Mouse (Mus musculus) liver, embryonic 13.5 days (tissue): ENCODE measurements around the gene Pdcd4. TPM values are rescaled to one million over a fixed set of nuclear protein-coding genes. Genes with fewer than 3 reads are reported as not detected.
"Not testable (repeated sequence)": the region's sequence is repeated elsewhere in the genome, so short reads cannot be mapped to it uniquely, and the experiment has no call there.

Experiments used
- ATAC-seq: fragments of 200-750 bp; cut with Nextera tagmentation; 2 replicates; pipeline ENCODE4 v1.8.0; 2017; ENCODE audit warnings: low read depth, mild to moderate bottlenecking, moderate number of reproducible peaks, moderate library complexity
- DNase-seq: peaks from one replicate; pipeline ENCODE4 v3.0.0; 2022
- H3K27ac ChIP-seq: fragments of 300-500 bp; sonication (generic); 2 replicates; pipeline ENCODE4 v1.5.1; 2015; ENCODE audit warnings: moderate library complexity, mild to moderate bottlenecking, inconsistent platforms
- H3K27me3 ChIP-seq: fragments of 300-500 bp; sonication (generic); 2 replicates; pipeline ENCODE4 v1.6.1; 2015; ENCODE audit warnings: mild to moderate bottlenecking, inconsistent platforms
- H3K36me3 ChIP-seq: fragments of 300-500 bp; sonication (generic); 2 replicates; pipeline ENCODE4 v1.6.1; 2015; ENCODE audit warnings: mild to moderate bottlenecking, inconsistent platforms
- H3K4me1 ChIP-seq: fragments of 300-500 bp; sonication (generic); replicated peaks from 2 replicates; pipeline ENCODE4 v1.6.1; 2015; ENCODE audit warnings: inconsistent platforms
- H3K4me2 ChIP-seq: fragments of 300-500 bp; sonication (generic); 2 replicates; pipeline ENCODE4 v1.6.1; 2015; ENCODE audit warnings: inconsistent platforms, mild to moderate bottlenecking, moderate library complexity
- H3K4me3 ChIP-seq: fragments of 300-500 bp; sonication (generic); replicated peaks from 2 replicates; pipeline ENCODE4 v1.5.1; 2015; ENCODE audit warnings: mild to moderate bottlenecking, inconsistent platforms
- H3K9ac ChIP-seq: fragments of 300-500 bp; sonication (generic); 2 replicates; pipeline ENCODE4 v1.6.1; 2015; ENCODE audit warnings: mild to moderate bottlenecking, inconsistent platforms
- H3K9me3 ChIP-seq: fragments of 300-500 bp; sonication (generic); replicated peaks from 2 replicates; pipeline ENCODE4 v1.6.1; 2016; ENCODE audit warnings: inconsistent platforms
- WGBS: fragments of 180-500 bp; shearing (Covaris S2); methylation state at CpG from one replicate; pipeline ENCODE4 v1.1.7; 2015; ENCODE audit not compliant: insufficient replicate concordance; 5-methylcytosine and 5-hydroxymethylcytosine counted together
- polyA plus RNA-seq: library from polyadenylated mRNA; unstranded; fragments of >200 nt; fragmentation: Nextera tagmentation; extraction: Ambion mirVana; gene quantifications from 2 replicates; pipeline ENCODE4 v1.2.1, GENCODE M21; 2015

Pdcd4 gene
- polyA plus RNA-seq, 1 experiment from 2014 or later = 19.3 TPM

DNA sequence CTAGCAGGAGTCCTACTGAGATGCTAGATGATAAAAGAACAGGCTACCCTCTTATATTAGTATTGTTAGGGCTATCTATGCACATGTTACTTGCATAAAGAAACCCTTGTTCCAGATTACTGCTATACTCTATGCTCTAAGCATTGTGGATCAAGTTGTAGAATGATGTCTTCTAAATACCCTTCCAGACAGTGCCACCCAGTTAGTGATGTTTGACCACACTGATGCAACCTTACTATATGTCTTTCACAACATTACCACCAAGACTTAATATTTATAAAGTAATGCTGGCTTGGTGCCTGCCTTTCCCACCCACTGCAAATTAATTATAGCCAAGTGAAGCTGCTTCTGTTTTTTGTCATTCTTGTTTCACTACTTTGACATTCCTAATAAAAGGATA lies 41.0 kb downstream of the Pdcd4 start:
- Histone ChIP-seq H3K27ac (no peak overlapping the region), H3K4me1 (no peaks in the 10 kb centered on the region), H3K9me3 (no peaks in the 10 kb centered on the region), H3K36me3 (peaks cover 49% of the 10 kb centered on the region), H3K4me2 (no peak overlapping the region), H3K4me3 (no peak overlapping the region), H3K27me3 (no peaks in the 10 kb centered on the region), H3K9ac (no peak overlapping the region)
- ATAC-seq (no peak), DNase-seq (no peak)

DNA sequence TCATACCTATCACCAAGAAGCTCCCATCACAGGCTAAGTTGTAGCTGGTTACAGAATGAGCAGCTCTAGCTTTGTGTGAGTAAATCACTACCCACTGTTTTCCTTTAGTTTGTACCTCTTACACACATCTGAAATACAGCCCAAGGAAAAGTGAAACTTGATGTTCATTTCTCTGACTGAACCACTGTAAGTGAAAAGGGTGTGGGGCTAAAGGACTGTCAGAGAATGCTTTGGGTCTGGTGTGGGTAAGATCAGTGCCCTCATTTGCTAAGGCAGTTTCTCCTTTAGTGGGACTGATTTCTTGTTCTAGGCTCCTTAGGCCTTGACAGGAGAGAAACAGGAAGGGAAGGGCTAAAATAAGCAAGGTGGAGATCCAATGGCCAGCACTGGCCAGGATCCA lies 42.0 kb downstream of the Pdcd4 start:
- Histone ChIP-seq H3K4me2 (no peak overlapping the region), H3K27me3 (no peaks in the 10 kb centered on the region), H3K9ac (no peak overlapping the region), H3K36me3 (peaks cover 52% of the 10 kb centered on the region), H3K4me1 (no peaks in the 10 kb centered on the region), H3K4me3 (no peak overlapping the region), H3K27ac (no peak overlapping the region), H3K9me3 (no peaks in the 10 kb centered on the region)
- ATAC-seq (no peak), DNase-seq (no peak)

DNA sequence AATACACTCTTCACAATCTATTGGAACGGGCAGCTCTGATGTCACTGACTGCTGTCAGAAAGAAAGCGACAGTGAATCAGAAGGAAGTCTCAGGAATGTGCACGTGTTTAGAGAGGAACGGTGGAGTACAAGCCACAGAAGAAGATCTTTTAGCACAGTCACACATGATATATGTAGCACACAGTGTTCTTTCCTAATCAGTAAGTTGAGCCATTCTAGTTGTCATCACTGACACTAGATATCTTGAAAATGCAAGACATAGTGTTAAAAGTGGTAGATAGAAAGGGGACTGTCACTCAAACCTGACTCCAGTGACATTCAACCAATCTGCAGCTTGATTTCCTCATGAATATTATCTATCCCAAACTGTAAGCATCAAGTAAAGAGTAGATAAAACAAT lies 47.4 kb downstream of the Pdcd4 start:
- Histone ChIP-seq H3K4me1 (peaks cover 38% of the 10 kb centered on the region), H3K9ac (no peak overlapping the region), H3K27me3 (no peaks in the 10 kb centered on the region), H3K36me3 (peaks cover 14% of the 10 kb centered on the region), H3K9me3 (no peaks in the 10 kb centered on the region), H3K27ac (peak overlapping the region; percentile 63), H3K4me3 (no peak overlapping the region), H3K4me2 (no peak overlapping the region)
- DNase-seq (no peak), ATAC-seq (no peak)
- WGBS = 40% methylated on average over 4 of the region's 4 CpGs

DNA sequence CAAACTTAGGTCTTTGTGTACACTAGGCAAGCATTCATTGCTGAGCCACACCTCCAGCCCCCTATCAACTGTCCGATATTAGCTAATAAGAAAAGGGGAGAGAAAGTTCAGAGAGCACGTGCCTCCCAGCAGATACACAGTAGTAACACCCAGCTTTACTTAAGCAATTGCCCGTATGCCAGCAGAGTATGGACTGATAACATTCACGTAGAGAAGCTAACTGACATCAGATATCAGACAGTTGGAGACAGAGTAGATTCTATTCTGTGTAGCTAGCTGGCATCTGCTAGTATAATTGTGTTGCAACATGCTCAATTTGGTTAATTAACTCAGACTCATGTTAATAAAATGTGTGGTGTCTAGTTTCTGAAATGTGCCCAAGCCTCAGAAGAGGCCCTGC lies 49.1 kb downstream of the Pdcd4 start:
- Histone ChIP-seq H3K36me3 (peaks cover 14% of the 10 kb centered on the region), H3K27ac (peak overlapping the region; percentile 68), H3K9me3 (no peaks in the 10 kb centered on the region), H3K4me3 (no peak overlapping the region), H3K9ac (peak overlapping the region; percentile 20; the same call in 1 of the 2 replicates), H3K27me3 (no peaks in the 10 kb centered on the region), H3K4me1 (peaks cover 44% of the 10 kb centered on the region), H3K4me2 (no peak overlapping the region)
- ATAC-seq = no peak
- 18% methylated on average over 4 of the region's 4 CpGs for WGBS
- DNase-seq = peak; percentile 34

DNA sequence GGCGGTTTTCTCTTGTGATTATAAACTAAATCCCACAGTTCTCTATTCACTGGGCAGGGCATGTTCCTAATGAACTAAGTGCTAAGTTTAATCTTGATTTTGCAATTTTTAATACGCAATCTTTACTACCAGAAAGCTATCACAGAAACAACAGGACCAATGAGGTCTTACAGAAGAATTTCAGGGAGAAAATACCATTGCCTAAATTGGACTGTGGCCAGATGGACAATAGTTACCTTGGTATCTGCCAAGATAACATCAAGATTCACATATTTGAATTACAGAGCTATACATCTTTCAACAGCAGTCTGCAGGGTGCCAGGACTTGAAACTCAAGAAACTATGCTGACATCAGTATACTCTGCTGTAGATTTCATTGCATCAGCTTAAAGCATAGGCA lies 50.3 kb downstream of the Pdcd4 start:
- Histone ChIP-seq H3K36me3 (peaks cover 11% of the 10 kb centered on the region), H3K9ac (peak overlapping the region; percentile 49), H3K4me3 (peak overlapping the region; percentile 99), H3K4me2 (peak overlapping the region; percentile 83), H3K27ac (peak overlapping the region; percentile 43; the same call in 1 of the 2 replicates), H3K4me1 (peaks cover 52% of the 10 kb centered on the region), H3K9me3 (no peaks in the 10 kb centered on the region), H3K27me3 (no peaks in the 10 kb centered on the region)
- ATAC-seq = no peak
- 87% methylated on average over 2 of the region's 2 CpGs for WGBS
- DNase-seq = no peak

DNA sequence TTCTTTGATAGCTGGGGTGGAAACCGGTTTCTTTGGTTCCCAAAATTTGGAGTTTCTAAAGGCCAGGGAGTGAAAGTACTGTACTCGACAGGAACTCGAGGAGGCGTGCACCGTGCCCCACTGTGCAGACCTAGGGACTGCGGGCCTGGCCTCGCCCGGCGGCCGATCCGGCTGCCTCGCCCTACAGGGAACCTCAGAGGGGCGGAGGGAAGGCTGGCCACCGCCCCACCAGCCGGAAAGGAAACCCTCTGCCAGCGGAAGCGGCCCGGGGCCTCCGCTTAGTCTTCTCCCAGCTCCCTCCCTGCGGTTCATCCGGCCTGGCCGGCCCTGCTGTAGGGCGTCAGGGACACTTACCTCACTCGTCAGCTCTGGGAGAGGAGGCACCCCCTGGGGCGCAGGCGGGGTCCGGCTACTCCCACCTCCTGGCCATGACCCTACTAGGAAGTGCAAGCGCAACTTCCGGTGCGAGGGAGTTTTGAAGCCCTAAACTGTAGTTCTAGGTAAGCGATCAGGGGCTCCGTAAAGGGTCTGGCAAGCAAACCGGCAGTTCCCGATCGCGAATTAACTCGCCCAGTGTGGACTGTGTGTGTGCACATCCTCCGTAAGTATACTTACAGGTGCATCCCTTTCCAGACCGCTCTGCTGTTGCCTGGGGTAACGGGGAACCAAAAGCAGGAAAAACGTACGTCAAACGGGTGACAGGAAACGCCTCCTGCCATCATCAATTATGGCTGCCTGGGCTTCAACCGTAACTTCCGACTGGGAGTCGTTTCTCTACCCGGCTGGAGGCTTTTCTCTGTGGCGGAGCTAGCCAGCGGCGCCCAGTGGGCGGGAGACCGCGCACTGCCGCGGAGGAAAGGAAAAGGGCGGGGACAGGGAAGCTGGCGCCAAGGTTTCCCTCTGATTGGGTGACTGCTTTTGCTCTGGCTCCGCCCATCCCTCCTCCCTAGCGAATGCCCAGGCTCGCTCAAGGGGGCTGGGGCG lies 52.1 kb downstream of the Pdcd4 start, which contains the start of the genes Shoc2 and Bbip1:
Shoc2 (plus strand) TSS at position 505 of the 984 bp plus-strand sequence.
Bbip1 (minus strand) TSS at position 826 of the 984 bp plus-strand sequence.
- WGBS = under 1% methylated on average over 59 of the region's 62 CpGs
- ATAC-seq = peak; percentile 85
- peak within 1 kb of the TSS; percentile 98 for H3K9ac ChIP-seq
- H3K4me3 ChIP-seq = peak within 1 kb of the TSS; percentile 99
- H3K4me2 ChIP-seq = peak within 1 kb of the TSS; percentile 83
- peak within 1 kb of the TSS; percentile 99 for H3K27ac ChIP-seq
- H3K9me3 ChIP-seq = no peaks in the 10 kb centered on the region
- H3K4me1 ChIP-seq = peaks cover 60% of the 10 kb centered on the region
- DNase-seq = peak; percentile 99
- no peaks in the 10 kb centered on the region; the same call in 1 of the 2 replicates for H3K36me3 ChIP-seq
- no peaks in the 10 kb centered on the region for H3K27me3 ChIP-seq

DNA sequence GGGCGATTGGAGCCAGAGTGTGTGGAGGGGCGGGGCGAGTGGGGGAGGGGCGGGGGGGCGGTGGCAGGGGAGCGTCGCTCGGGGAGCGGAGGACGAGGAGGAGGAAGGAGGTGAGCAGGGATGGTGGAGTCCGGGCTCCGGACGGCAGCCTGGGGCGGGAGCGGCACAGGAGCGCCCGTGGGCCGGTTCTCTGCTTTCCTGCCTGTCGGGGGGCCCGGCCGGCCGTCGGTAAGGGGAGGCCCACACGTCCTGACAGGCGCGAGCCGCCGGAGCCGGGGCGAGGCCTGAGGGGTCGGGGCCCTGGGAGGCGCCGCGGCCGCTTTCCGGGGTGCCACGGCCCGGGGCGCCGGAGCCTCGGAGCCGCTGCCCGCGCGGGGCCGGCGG lies 52.7 kb downstream of the Pdcd4 start:
- no peaks in the 10 kb centered on the region for H3K27me3 ChIP-seq
- WGBS = 0% methylated on average over 14 of the region's 47 CpGs
- ATAC-seq (peak; percentile 21), DNase-seq (no peak)
- H3K27ac ChIP-seq = peak overlapping the region; percentile 94
- peak overlapping the region; percentile 99 for H3K4me3 ChIP-seq
- H3K4me2 ChIP-seq = peak overlapping the region; percentile 83
- H3K4me1 ChIP-seq = peaks cover 53% of the 10 kb centered on the region
- peak overlapping the region; percentile 98 for H3K9ac ChIP-seq
- no peaks in the 10 kb centered on the region; the same call in 1 of the 2 replicates for H3K36me3 ChIP-seq
- no peaks in the 10 kb centered on the region for H3K9me3 ChIP-seq

DNA sequence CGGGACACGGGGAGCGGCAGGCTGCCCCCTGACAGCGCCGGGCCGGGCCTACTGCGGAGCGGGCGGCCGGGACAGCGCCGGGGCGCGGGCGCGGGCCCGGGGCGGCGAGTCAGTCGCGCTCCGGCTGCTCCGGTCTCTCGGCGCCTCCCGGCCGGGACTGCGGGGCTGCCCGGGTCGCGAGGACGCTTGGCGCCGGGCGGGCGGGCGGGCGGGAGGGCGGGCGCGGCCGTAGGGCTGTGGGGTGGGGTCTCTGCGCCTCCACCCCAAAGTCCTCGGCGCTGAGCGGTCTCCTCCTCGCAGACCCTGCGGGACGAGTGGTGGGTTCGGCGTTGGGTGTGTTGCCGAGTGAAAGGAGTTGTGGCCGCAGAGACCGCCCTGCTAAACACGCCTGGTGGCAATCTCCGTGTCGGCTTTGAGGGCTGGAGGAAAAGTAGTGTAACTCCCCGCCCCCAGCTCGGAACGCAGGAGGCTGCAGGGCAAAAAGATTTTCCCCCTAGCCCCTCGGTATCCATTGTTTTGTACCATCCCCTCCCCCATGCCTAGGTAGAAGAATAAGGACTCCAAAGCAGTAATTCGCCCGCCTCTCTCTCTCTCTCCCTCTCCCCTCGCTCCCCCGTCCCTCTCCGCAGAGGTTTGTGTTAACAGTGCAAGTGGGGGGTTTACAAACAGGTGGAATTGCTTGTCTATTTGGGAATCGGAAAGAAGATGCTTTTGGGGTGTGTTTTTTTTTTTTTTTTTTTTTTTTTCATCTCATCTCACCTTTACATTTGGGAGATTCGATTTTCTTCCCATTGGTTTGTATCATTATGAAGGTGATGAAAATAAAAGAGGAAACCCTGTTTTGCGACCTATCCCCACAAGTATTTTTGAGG lies 53.4 kb downstream of the Pdcd4 start:
- H3K4me3 ChIP-seq = peak overlapping the region; percentile 99
- H3K4me2 ChIP-seq = peak overlapping the region; percentile 83
- H3K9ac ChIP-seq = peak overlapping the region; percentile 98
- peak overlapping the region; percentile 94 for H3K27ac ChIP-seq
- peaks cover 49% of the 10 kb centered on the region for H3K4me1 ChIP-seq
- H3K9me3 ChIP-seq = no peaks in the 10 kb centered on the region
- under 1% methylated on average over 58 of the region's 69 CpGs for WGBS
- no peak for ATAC-seq
- no peaks in the 10 kb centered on the region; the same call in 1 of the 2 replicates for H3K36me3 ChIP-seq
- peak; percentile 52 for DNase-seq
- no peaks in the 10 kb centered on the region for H3K27me3 ChIP-seq

DNA sequence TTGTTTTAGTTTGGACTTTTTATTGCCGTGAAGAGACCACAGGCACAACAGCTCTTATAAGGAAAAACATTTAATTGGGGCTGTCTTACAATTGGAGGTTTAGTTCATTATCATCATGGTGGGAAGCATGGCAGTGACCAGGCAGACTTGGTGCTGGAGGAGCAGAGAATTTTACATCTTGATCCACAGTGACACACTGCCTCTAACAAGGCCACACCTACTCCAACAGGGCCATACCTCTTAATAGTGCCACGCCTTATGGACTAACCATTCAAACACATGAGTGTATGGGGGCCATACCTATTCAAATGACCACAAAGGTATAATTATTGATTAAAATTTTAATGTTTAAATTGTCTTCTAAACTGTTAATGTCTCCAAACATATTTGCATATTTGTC lies 65.5 kb downstream of the Pdcd4 start:
- Histone ChIP-seq H3K9me3 (no peaks in the 10 kb centered on the region), H3K27ac (no peak overlapping the region), H3K27me3 (no peaks in the 10 kb centered on the region), H3K4me2 (no peak overlapping the region), H3K9ac (no peak overlapping the region), H3K4me3 (no peak overlapping the region), H3K36me3 (no peaks in the 10 kb centered on the region), H3K4me1 (peaks cover 22% of the 10 kb centered on the region)
- DNase-seq (no peak), ATAC-seq (peak; percentile 81)
- WGBS = 70% methylated on average over 2 of the region's 2 CpGs

DNA sequence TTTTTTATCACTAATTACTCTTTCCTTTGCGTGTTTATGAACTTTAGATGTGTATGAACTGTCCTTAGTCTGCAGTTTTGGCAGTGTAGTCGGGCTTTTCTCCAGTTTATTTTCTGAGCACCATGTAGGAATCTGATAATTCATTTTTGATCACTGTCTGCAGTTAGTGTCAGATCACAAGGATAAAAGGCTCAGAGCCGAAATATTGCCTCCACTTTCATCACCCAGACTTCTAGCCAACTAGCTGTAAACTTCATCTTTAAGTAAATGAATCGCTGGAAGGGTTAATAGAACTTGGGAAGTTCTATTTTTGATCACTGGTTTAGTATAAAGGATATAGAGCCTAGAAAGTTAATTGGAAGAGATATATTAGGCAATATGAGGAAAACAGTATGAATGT lies 70.5 kb downstream of the Pdcd4 start:
- H3K9ac ChIP-seq = no peak overlapping the region
- H3K4me1 ChIP-seq = peaks cover 40% of the 10 kb centered on the region
- no peak overlapping the region for H3K27ac ChIP-seq
- H3K9me3 ChIP-seq = no peaks in the 10 kb centered on the region
- ATAC-seq = no peak
- no peak overlapping the region for H3K4me3 ChIP-seq
- 77% methylated on average over 4 of the region's 4 CpGs for WGBS
- H3K36me3 ChIP-seq = no peaks in the 10 kb centered on the region
- H3K4me2 ChIP-seq = no peak overlapping the region
- no peak for DNase-seq
- H3K27me3 ChIP-seq = no peaks in the 10 kb centered on the region

DNA sequence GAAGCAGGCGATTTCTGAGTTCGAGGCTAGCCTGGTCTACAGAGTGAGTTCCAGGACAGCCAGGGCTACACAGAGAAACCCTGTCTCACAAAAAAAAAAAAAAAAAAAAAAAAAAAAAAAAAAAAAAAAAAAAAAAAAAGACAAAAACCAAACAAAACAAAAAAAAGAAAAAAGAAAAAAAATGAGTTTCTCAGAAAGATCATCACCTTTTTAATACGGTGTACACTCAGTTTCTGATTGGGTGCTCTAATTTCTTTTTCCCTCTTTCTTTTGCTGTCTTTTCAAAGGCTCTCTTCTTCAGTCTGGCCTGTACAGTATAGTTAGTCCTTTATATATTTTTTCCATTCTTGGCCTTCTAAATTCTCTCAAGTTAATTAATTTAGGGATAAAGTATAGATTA lies 72.3 kb downstream of the Pdcd4 start:
- H3K36me3 ChIP-seq, H3K9me3 ChIP-seq, H3K4me2 ChIP-seq, H3K9ac ChIP-seq, DNase-seq, H3K27me3 ChIP-seq, H3K4me3 ChIP-seq, ATAC-seq: not testable (repeated sequence)
- 88% methylated on average over 3 of the region's 3 CpGs for WGBS
- peaks cover 46% of the 10 kb centered on the region for H3K4me1 ChIP-seq
- H3K27ac ChIP-seq = peak overlapping the region; percentile 92
